Mouse (Mus musculus) myocyte (in vitro differentiated cells): ENCODE measurements around the gene Mchr1. TPM values are rescaled to one million over a fixed set of nuclear protein-coding genes. Genes with fewer than 3 reads are reported as not detected.

Source experiments
- H3K27me3 ChIP-seq: one replicate; pipeline ENCODE4 v1.6.1; 2011; ENCODE audit not compliant: control insufficient read depth, insufficient read depth, insufficient read length
- H3K36me3 ChIP-seq: one replicate; pipeline ENCODE4 v1.6.1; 2011; ENCODE audit not compliant: control insufficient read depth, insufficient read depth
- H3K4me2 ChIP-seq: one replicate; pipeline ENCODE4 v1.6.1; 2011; ENCODE audit warnings: low read depth, control low read depth
- H3K4me3 ChIP-seq: one replicate; pipeline ENCODE4 v1.5.1; 2011; ENCODE audit warnings: mild to moderate bottlenecking, control low read depth, moderate library complexity
- H3K79me2 ChIP-seq: one replicate; pipeline ENCODE4 v1.6.1; 2011; ENCODE audit not compliant: control insufficient read depth, insufficient read depth
- H3ac ChIP-seq: one replicate; pipeline ENCODE4 v1.6.1; 2011; ENCODE audit not compliant: control insufficient read depth, insufficient read length
- CEBPB ChIP-seq: IDR thresholded peaks from 2 replicates; pipeline ENCODE4 v1.6.1; 2011; ENCODE audit warnings: mild to moderate bottlenecking, moderate library complexity; ENCODE audit not compliant: poor library complexity, insufficient read depth, severe bottlenecking
- E2F4 ChIP-seq: IDR thresholded peaks from one replicate; pipeline ENCODE4 v1.6.1; 2011; ENCODE audit warnings: mild to moderate bottlenecking, control low read depth, moderate library complexity; ENCODE audit not compliant: insufficient read depth
- MAX ChIP-seq: IDR thresholded peaks from one replicate; pipeline ENCODE4 v1.6.1; 2011; ENCODE audit warnings: low read depth, mild to moderate bottlenecking, control low read depth
- MYOD1 ChIP-seq, 3 experiments: IDR thresholded peaks; one replicate each; pipeline ENCODE4 v1.6.1; 2011; ENCODE audit warnings: control low read depth in 2 of 3, low read depth in 2 of 3, mild to moderate bottlenecking in 2 of 3, moderate library complexity in 1 of 3; ENCODE audit not compliant: insufficient read length in 2 of 3, control insufficient read depth in 1 of 3
- MYOG ChIP-seq, 3 experiments: IDR thresholded peaks; one replicate each; pipeline ENCODE4 v1.6.1; 2011; ENCODE audit warnings: control low read depth in 2 of 3, low read depth in 2 of 3, mild to moderate bottlenecking in 2 of 3; ENCODE audit not compliant: insufficient read length in 2 of 3, control insufficient read depth in 1 of 3, insufficient read depth in 1 of 3
- POLR2AphosphoS2 ChIP-seq: IDR thresholded peaks from one replicate; pipeline ENCODE4 v1.6.1; 2011; ENCODE audit warnings: low read depth, control low read depth; ENCODE audit not compliant: insufficient read length
- REST ChIP-seq: IDR thresholded peaks from one replicate; pipeline ENCODE4 v1.6.1; 2011; ENCODE audit warnings: mild to moderate bottlenecking, control low read depth, moderate library complexity; ENCODE audit not compliant: insufficient read depth, insufficient read length
- SRF ChIP-seq: IDR thresholded peaks from one replicate; pipeline ENCODE4 v1.6.1; 2011; ENCODE audit warnings: low read depth; ENCODE audit not compliant: control insufficient read depth, insufficient read length
- TCF12 ChIP-seq: IDR thresholded peaks from one replicate; pipeline ENCODE4 v1.6.1; 2011; ENCODE audit warnings: mild to moderate bottlenecking, control low read depth; ENCODE audit not compliant: poor library complexity, insufficient read depth, severe bottlenecking
- TCF3 ChIP-seq: IDR thresholded peaks from one replicate; pipeline ENCODE4 v1.6.1; 2011; ENCODE audit warnings: low read depth, control low read depth; ENCODE audit not compliant: insufficient read length
- USF1 ChIP-seq: IDR thresholded peaks from one replicate; pipeline ENCODE4 v1.6.1; 2011; ENCODE audit warnings: low read depth, mild to moderate bottlenecking, control low read depth, moderate library complexity
- polyA plus RNA-seq: library from polyadenylated mRNA; unstranded; fragments of >200 nt; fragmentation: generic; extraction: Trizol; gene quantifications from one replicate; pipeline ENCODE4 v1.2.1, GENCODE M21; 2012; ENCODE audit warnings: missing spikeins

The Mchr1 gene
- polyA plus RNA-seq, 1 experiment: 0.44 TPM

DNA sequence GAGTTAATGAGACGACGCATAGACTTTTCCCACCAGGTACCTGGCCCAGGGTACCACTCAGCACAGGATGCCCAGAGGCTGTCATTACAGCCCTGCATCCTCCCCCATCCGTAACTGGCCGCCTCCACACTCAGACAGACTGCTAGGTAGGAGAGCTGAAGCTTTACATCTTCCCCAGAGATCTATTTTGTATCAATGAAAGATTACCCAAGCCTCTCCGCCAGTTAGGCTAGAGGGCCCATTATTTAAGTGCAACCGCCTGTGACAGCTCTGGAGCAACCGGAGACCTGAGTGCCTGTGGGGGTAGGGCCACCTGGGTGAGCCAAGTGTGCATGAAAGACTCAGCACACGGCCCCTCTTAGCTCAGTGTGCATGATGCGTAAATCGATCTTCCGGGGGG, 42.6 kb downstream of the Mchr1 start:
- no peak overlapping the region for H3K4me3 ChIP-seq
- no peaks in the 10 kb centered on the region for H3K36me3 ChIP-seq
- no peaks in the 10 kb centered on the region for H3K79me2 ChIP-seq
- no peak overlapping the region for H3ac ChIP-seq
- no peak overlapping the region for H3K4me2 ChIP-seq
- TF ChIP-seq E2F4: no peak
- no peaks in the 10 kb centered on the region for H3K27me3 ChIP-seq

DNA sequence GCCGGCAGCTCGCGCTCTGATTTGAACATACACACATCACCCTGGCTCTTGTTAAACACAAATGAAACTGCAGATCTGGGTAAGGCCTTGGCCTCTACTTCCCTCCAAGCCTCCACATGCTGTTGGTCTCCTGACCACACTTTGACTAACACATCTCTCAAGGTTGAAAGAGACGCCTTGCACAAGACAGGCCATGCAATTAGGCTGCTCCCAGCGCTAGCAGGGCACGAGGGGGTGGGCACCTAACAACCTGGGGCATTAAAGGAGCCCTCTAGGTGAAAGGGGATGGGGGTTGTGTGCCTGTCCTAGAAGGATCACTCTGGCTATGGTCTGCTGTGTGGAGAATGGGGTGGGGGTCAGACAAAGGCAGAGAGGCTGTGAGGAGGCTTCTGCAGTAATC, 43.4 kb downstream of the Mchr1 start:
- no peaks in the 10 kb centered on the region for H3K36me3 ChIP-seq
- no peak overlapping the region for H3ac ChIP-seq
- H3K27me3 ChIP-seq: no peaks in the 10 kb centered on the region
- TF ChIP-seq USF1 (no peak), REST (no peak), TCF3 (no peak), SRF (no peak)
- H3K4me3 ChIP-seq: no peak overlapping the region
- no peak overlapping the region for H3K4me2 ChIP-seq
- no peaks in the 10 kb centered on the region for H3K79me2 ChIP-seq

DNA sequence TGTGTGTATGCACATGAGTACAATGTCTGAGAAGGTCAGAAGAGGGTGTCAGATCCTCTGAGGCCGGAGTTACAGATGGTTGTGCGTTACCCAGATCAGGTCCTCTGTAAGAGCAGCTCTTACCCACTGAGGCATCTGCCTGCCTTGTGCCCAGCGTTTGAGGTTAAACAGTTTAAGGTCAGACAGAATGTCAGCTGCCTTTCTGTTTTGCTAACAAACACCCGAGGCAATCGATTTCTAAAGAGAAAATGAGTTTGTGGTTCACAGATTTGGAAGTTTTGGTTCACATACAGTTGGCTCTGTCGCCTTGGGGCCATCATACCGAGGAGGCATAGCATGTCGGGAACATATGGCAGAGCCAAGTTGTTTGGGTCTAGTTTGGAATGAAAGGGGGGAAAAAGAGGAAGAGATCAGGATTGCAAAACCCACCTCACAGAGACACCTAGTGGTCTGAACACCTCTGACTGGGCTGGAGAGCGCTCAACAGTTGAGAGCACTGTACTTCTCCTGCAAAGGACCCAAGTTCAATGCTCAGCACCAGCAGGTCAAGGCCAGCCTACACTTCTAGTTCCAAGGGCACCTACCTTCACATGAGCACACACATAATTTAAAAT, 48.9 kb downstream of the Mchr1 start:
- Histone ChIP-seq H3K4me2 (no peak overlapping the region), H3ac (no peak overlapping the region), H3K27me3 (no peaks in the 10 kb centered on the region), H3K79me2 (no peaks in the 10 kb centered on the region), H3K4me3 (no peak overlapping the region), H3K36me3 (no peaks in the 10 kb centered on the region)
- no peak for TF ChIP-seq USF1
- no peak for TF ChIP-seq MAX
- no peak for TF ChIP-seq E2F4
- no peak for TF ChIP-seq MYOD1 (IDR thresholded peaks at IDR 0.05; ENCODE audit: control insufficient read depth in 1 of 3, insufficient read length in 2 of 3, low read depth in 2 of 3)
- TF ChIP-seq TCF12: no peak
- TF ChIP-seq TCF3: no peak
- TF ChIP-seq CEBPB: no peak
- no peak for TF ChIP-seq MYOG (IDR thresholded peaks at IDR 0.05; ENCODE audit: control insufficient read depth in 1 of 3, insufficient read depth in 1 of 3, insufficient read length in 2 of 3, low read depth in 2 of 3)
- TF ChIP-seq REST: no peak
- TF ChIP-seq POLR2AphosphoS2: no peak

Other genes with a start within 250 kb of the Mchr1 start
- gene Mrtfa, start 44.7 kb upstream of the Mchr1 start, polyA plus RNA-seq: 36.0 TPM
- 40.9 TPM for gene Slc25a17, start 125.3 kb downstream of the Mchr1 start, polyA plus RNA-seq
- 228 TPM for gene St13, start 164.6 kb downstream of the Mchr1 start, polyA plus RNA-seq
- 6.3 TPM for gene Xpnpep3, start 164.6 kb downstream of the Mchr1 start, polyA plus RNA-seq
- 0.06 TPM for gene Dnajb7, start 172.8 kb downstream of the Mchr1 start, polyA plus RNA-seq
- gene Rbx1, start 230.8 kb downstream of the Mchr1 start, polyA plus RNA-seq: 326 TPM